Mouse (Mus musculus): ENCODE data around the gene Ptgr2. TPM values are rescaled to one million over a fixed set of nuclear protein-coding genes. Genes with fewer than 3 reads are reported as not detected.
"Not testable (repeated sequence)": the region's sequence is repeated elsewhere in the genome, so short reads cannot be mapped to it uniquely, and the experiment has no call there.

Ptgr2 gene
- polyA plus RNA-seq, 2 experiments from 2014 or later = 41.0 to 42.5 TPM

DNA sequence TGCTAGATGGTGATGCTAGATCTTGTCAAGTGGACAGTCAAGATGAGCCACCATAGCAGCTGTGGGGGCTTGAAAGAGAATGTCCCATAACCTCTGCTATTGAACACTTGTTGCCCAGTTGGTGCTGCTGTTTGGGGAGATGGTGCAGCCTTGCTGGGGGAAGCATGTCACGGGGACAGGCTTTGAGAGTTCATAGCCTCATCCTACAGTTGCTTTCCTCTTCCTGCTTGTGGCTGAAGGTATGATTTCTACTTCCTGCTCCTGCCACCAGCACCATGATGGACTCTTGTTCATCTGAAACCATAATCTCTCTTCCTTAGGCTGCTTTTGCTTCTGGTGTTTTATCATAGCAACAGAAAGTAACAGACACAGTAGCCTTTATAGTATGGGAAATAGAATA is 19.5 kb downstream of the Ptgr2 start:
- ATAC-seq = no peak

DNA sequence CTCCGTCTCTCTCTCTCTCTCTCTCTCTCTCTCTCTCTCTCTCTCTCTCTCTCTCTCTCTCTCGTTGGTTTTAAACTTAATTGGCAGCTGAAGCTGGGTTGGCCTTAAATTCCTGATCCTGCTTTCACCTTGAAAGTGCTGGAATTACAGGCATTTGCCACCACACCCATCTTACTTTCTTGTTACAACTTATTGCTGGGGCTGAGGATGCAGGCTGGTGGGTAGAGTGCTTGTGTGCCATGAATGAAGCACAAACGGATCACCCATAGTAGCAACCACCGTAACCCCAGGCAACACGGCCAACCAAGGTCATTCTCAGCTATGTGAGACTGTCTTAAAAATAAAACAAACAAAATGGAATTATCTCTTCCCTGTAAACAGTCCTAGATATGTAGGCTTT is 26.3 kb downstream of the Ptgr2 start:
- ATAC-seq = no peak

DNA sequence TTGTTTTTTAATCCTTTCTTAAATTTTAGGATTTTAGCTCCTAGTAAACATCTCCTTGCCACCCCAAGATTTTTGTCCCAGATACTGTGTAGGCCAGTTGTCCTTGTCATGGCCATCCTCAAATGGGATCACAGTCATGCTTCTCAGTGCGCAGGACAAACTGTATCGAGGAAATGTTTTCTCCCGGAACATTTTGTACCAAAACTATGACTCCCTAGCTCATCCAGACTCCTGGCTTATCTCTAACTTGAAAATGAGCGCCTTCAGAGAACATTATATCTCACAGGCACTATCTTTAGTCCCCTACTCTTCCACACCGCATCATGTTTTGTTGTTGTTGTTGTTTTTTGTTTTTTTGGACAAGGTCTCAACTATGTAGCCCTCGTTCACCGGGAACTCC is 31.0 kb downstream of the Ptgr2 start:
- no peak for ATAC-seq

DNA sequence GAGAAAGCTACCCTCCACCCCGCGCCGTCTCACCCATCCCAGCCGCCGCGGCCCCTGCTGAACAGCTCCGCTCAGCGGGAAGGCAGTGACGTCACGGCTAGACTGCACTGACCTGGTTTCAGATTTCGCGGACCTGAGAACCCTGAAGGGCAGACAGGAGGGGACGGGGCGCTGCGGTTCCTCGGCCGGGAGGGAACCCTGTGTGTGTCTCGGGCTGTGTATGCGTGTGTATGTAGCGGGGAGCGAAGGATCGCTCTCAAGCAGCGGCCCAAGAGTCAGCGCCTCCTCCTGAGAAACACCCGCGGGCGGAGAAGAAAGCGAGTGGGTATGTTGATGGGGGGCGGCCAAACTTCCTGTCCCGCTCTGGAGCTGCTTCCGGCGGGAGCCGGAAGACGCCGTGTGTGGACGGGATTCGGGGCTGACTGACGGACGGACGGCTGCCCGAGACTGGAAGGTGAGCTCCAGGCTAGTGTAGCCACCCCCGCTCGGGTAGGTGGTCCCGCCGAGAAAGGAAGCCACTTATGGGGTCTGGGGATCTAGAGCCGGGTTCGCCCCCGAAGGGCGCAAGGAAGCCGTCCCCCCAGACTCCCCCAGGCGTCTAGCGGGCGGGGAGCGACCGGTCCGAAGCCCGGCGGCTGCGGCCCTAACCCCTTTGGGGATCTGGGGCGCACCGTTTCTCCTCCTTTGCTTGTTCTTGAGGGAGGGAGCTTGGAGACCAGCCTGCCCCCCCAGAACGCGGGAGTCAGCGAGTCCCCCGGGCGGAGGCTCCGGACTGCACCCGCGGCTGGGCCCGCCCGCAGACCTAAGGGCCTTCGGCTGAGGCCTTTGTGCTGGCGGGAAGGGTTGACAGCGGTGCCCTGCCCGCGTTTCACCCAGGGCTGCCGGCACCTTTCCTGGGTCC is 31.9 kb downstream of the Ptgr2 start, which contains the start of gene Zfp410:
Zfp410 (plus strand) TSS at position 132 of the 901 bp plus-strand sequence.
- peak; percentile 71 for ATAC-seq

DNA sequence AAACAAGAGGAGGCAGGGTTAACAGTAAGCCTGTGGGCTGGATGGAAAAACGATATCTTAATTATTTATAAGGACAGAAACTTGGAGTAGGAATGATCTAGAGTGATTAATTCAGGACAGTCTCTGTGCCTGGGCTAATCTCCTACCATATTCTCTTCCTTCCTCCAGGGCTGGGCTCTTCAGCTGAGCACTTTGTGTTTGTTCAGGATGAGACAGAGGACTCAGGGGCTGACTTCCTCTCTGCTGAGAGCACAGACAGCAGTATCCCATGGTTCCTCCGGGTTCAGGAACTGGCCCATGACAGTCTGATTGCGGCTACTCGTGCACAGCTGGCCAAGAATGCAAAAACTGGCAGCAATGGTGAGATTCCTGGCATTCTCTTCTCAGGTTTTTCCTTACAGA is 42.1 kb downstream of the Ptgr2 start:
- no peak for ATAC-seq

DNA sequence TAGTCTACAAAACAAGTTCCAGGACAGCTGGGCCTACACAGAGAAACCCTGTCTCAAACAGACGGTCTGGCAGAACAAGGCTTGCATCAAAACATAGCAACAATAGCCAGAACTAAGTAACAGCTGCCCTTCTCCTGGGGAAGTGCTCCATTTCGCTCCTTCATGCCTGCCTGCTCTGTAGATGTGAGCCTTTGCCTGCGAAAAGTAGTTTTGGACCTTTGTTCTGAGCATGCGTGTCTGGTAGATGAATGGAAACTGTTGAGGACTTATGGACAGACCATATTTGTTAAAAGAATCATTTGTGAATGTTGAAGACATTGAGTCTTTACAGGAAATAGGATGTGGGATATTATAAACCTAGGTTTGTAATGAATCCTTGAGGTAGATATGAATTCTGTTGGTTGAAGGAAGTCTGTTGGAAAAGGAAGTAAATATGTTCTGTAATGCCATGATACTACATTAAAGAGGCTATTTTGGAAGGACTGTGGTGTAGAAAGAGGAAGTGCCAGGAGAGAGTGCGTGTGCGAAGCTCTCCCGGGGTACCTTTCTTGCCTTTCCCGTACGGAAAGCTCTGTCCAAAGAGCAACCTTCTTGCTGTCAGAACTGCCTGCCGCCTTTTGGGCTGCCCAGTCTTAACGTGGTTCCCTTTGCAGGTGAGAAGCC is 52.1 kb downstream of the Ptgr2 start:
- ATAC-seq = no peak

DNA sequence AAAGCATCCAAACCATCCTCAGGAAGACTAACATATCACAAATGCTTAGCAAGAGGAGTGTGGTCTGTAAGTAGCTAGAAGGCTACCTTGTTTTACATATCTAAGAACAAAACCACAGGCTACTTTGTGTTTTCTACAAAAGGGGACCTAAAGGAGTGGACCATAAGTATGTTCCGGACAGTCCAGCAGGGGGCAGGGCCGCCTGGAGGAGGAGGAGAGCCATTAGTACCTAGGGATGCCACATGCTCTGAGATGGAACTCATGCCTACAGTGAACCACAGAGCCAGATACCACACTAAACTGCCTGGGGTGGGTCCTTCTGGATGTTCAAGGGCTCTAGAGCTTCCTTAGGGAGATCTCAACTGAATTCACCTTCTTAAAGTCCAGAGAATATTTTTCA is 62.2 kb downstream of the Ptgr2 start:
- ATAC-seq = no peak

DNA sequence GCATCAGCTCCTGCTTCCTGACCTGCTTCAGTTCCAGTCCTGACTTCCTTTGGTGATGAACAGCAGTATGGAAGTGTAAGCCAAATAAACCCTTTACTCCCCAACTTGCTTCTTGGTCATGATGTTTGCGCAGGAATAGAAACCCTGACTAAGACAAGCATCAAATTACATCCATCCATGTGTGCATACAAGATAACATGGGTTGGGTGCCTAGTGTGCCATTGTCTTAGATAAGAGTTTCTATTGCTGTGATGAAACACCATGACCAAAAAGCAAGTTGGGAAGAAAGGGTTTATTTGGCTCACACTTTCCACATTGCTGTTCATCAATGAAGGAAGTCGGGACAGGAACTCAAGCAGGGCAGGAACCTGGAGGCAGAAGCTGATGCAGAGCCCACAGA is 73.7 kb downstream of the Ptgr2 start:
- ATAC-seq = not testable (repeated sequence)

DNA sequence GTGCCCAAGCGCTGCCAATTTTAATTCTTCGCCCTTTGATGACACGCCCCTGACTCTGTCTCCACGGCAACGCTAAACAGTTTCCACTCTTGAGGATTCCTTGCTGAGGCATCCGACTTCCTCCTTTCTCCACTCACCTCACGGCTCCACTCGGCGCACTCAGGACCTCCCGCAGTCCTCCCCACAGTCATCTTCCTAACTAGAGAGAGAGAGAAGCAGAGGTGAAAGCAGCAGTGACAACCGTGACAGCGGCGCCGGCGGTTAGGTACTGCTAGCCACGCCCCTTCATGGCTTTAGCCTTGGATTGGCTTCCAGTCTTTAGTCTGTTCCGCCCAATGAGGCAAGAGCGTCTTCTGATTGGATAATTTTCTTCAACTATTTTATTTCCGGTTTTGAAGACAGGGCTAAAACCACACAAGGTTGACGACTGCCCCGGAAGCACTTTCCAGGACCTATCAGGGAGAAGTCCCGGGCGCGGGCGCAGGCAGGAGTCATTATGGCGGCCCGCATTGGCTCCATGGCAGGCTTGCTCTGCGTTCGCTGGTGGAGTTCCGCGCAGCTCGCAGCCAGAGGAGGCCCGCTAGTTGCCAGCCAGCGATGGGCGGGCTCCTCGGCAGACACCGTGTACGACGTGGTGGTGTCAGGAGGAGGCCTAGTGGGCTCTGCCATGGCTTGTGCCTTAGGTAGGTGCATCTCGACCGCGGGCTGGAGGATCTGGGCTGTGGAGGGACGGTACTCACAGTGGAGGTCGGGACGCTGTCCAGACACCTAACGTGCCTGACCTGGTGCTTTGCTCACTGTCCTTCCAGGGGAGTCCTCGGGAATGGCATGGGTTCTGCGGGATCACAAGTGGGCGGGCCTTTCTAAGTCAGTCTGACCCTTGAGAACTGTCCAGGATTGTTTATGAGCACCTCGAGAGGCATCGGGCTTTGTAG is 76.8 kb downstream of the Ptgr2 start, which contains the start of the genes Coq6 and Fam161b:
Coq6 (plus strand) TSS at position 103 of the 935 bp plus-strand sequence.
Fam161b (minus strand) TSS at position 279 of the 935 bp plus-strand sequence.
- ATAC-seq = peak; percentile 100

DNA sequence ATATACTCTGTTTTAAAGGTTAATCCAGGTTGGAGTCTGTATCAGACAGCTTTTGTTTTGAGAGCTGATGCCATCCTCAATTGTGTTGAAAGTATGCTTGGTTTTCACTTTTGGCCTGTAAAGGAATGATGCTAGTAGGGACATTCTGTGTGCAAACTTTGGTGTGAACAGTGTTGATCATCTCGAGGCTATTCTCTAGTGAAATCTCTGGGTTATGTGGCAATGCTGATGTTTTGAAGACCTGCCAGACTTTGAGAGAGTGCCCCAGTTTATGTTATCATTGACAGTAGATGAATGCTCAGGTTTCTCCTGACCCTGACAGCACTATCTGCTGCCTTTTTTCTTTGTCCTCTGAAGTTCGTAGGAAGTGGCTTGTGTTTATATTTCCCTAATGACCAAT is 77.8 kb downstream of the Ptgr2 start:
- no peak for ATAC-seq

DNA sequence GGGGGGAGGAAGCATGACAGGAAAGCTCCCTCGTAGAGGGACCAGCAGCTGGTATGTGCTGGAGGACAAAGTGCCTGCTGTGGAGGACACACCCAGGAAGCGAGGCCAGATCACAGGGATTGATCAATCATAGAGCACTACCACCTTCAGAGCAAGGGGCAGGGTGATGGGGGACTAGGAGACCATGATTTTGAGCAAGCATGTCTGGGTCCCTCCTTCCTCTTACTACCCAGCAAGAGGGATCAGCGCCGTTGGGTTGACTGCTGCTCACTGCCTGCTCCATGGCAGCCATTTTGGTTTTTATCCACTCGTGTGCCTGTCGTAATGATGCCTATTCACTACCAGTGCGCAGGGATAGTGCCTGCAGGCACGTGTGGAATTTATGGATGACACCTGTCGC is 79.3 kb downstream of the Ptgr2 start:
- no peak for ATAC-seq

DNA sequence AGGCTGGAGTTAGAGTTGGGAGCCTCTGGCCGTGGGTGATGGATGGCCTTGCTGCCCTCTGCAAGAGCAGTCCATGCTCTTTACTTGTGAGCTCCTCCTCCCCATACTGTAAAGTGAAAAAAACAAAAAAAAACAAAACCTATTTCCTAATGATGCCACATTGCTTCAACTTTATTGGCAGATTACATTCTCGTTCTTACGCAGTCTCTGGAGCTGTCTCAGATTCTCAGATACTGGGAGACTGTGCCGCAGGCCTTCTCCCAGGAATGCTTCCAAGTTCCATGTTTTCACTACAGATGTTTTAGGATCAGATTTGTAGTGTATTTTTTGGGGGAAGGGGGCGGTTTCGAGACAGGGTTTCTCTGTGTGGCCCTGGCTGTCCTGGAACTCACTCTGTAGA is 80.1 kb downstream of the Ptgr2 start:
- no peak for ATAC-seq

Other genes with a start within 250 kb of the Ptgr2 start
- gene Acot4, start 246.9 kb upstream of the Ptgr2 start, polyA plus RNA-seq (2017; shearing (Covaris generic)) = not detected
- gene Gm49366, start 246.3 kb upstream of the Ptgr2 start, polyA plus RNA-seq (2017; shearing (Covaris generic)) = not detected
- not detected for gene Acot3, start 233.1 kb upstream of the Ptgr2 start, polyA plus RNA-seq (2017; shearing (Covaris generic))
- gene Acot5, start 215.9 kb upstream of the Ptgr2 start, polyA plus RNA-seq (2017; shearing (Covaris generic)) = not detected
- gene Acot6, start 184.6 kb upstream of the Ptgr2 start, polyA plus RNA-seq (2017; shearing (Covaris generic)) = under 1 TPM; 0.61 to 0.89 TPM
- gene Dnal1, start 170.9 kb upstream of the Ptgr2 start, polyA plus RNA-seq (2017; shearing (Covaris generic)) = under 1 TPM in 1 of 2 experiments, not detected in 1; 0.81 TPM
- gene Pnma1, start 136.7 kb upstream of the Ptgr2 start, polyA plus RNA-seq (2017; shearing (Covaris generic)) = not detected
- gene Elmsan1, start 66.4 kb upstream of the Ptgr2 start, polyA plus RNA-seq (2017; shearing (Covaris generic)) = 1 to 10 TPM; 6.8 to 7.1 TPM
- gene Zfp410, start 31.6 kb downstream of the Ptgr2 start, polyA plus RNA-seq (2017; shearing (Covaris generic)) = 10 to 100 TPM; 41.1 to 54.8 TPM
- 10 to 100 TPM; 20.4 to 31.5 TPM for gene Coq6, start 76.4 kb downstream of the Ptgr2 start, polyA plus RNA-seq (2017; shearing (Covaris generic))
- under 1 TPM; 0.25 to 0.95 TPM for gene Fam161b, start 76.6 kb downstream of the Ptgr2 start, polyA plus RNA-seq (2017; shearing (Covaris generic))
- gene Entpd5, start 123.8 kb downstream of the Ptgr2 start, polyA plus RNA-seq (2017; shearing (Covaris generic)) = 10 to 100 TPM; 21.1 to 26.9 TPM
- gene Bbof1, start 123.8 kb downstream of the Ptgr2 start, polyA plus RNA-seq (2017; shearing (Covaris generic)) = under 1 TPM in 1 of 2 experiments, not detected in 1; 0.91 TPM
- gene Rnf113a2, start 132.0 kb downstream of the Ptgr2 start, polyA plus RNA-seq (2017; shearing (Covaris generic)) = 10 to 100 TPM; 35.6 to 36.6 TPM
- 10 to 100 TPM in 1 of 2 experiments, 1 to 10 TPM in 1; 7.3 to 10.9 TPM for gene Aldh6a1, start 165.8 kb downstream of the Ptgr2 start, polyA plus RNA-seq (2017; shearing (Covaris generic))
- 10 to 100 TPM; 20.8 to 23.2 TPM for gene Lin52, start 166.2 kb downstream of the Ptgr2 start, polyA plus RNA-seq (2017; shearing (Covaris generic))

Data from activated CD4-positive, CD25-positive, alpha-beta regulatory T cell, adult 4 months (primary cell).